Mouse (Mus musculus) heart, postnatal 14 days (tissue): ENCODE results near the gene Inpp5d. TPM values are rescaled to one million over a fixed set of nuclear protein-coding genes. Genes with fewer than 3 reads are reported as not detected.

ENCODE experiments used
- DNase-seq, 2 experiments: peaks; one replicate each; pipeline ENCODE4 v3.0.0; 2021 to 2022
- intact Hi-C: fragments of 180-260 bp; cut with DNase I; formaldehyde crosslinking; loops from one replicate; pipeline ENCODE4 v1.15.1; 2025
- total RNA-seq, 2 experiments: library from RNA; stranded (reverse); gene quantifications; 2 replicates each; pipeline ENCODE4 v1.2.3; 2021

The Inpp5d gene
- total RNA-seq, 2 experiments from 2014 or later, result 16.4 to 18.1 TPM

- intact Hi-C loops, result no loop called here
- DNase-seq, result no peak
Measured at GRCm38 (mm10) chr1:87621858-87622279, 1.8 kb downstream of the Inpp5d start.

GRCm38 (mm10) chr1:87623977-87624666 lies 4.0 kb downstream of the Inpp5d start:
- no peak for DNase-seq
- intact Hi-C loops, result no loop called here

- DNase-seq, result no peak
- intact Hi-C loops, result no loop called here
Measured at GRCm38 (mm10) chr1:87624826-87625225, 4.7 kb downstream of the Inpp5d start.

GRCm38 (mm10) chr1:87625254-87626025 lies 5.3 kb downstream of the Inpp5d start:
- intact Hi-C loops, result no loop called here
- DNase-seq, result no peak

- DNase-seq, result peak; percentile 25 to 39
- intact Hi-C loops, result no loop called here
Measured at GRCm38 (mm10) chr1:87626344-87626743, 6.2 kb downstream of the Inpp5d start.

- DNase-seq, result no peak
- intact Hi-C loops, result no loop called here
Measured at GRCm38 (mm10) chr1:87628085-87628484, 8.0 kb downstream of the Inpp5d start.

- intact Hi-C loops, result no loop called here
- no peak for DNase-seq
Measured at GRCm38 (mm10) chr1:87631584-87631983, 11.5 kb downstream of the Inpp5d start.

GRCm38 (mm10) chr1:87632163-87632562 lies 12.1 kb downstream of the Inpp5d start:
- intact Hi-C loops, result no loop called here

GRCm38 (mm10) chr1:87636716-87637117 lies 16.6 kb downstream of the Inpp5d start:
- intact Hi-C loops, result no loop called here
- no peak for DNase-seq

More at GRCm38 (mm10) chr1:87632163-87632562, 12.1 kb downstream of the Inpp5d start:
- no peak for DNase-seq

GRCm38 (mm10) chr1:87637121-87637877 lies 17.2 kb downstream of the Inpp5d start:
- intact Hi-C loops, result no loop called here
- no peak for DNase-seq

GRCm38 (mm10) chr1:87637878-87638600 lies 17.9 kb downstream of the Inpp5d start:
- DNase-seq, result no peak
- intact Hi-C loops, result no loop called here

- intact Hi-C loops, result no loop called here
- DNase-seq, result peak in 1 of 2 experiments; percentile 11
Measured at GRCm38 (mm10) chr1:87639724-87640123, 19.6 kb downstream of the Inpp5d start.

- DNase-seq, result peak; percentile 40 to 42
- intact Hi-C loops, result no loop called here
Measured at GRCm38 (mm10) chr1:87640165-87640661, 20.1 kb downstream of the Inpp5d start.

GRCm38 (mm10) chr1:87643016-87643415 lies 22.9 kb downstream of the Inpp5d start:
- intact Hi-C loops, result no loop called here
- no peak for DNase-seq

- DNase-seq, result no peak
- intact Hi-C loops, result no loop called here
Measured at GRCm38 (mm10) chr1:87645041-87645440, 24.9 kb downstream of the Inpp5d start.

GRCm38 (mm10) chr1:87645748-87646147 lies 25.6 kb downstream of the Inpp5d start:
- intact Hi-C loops, result no loop called here
- DNase-seq, result no peak

- intact Hi-C loops, result no loop called here
- no peak for DNase-seq
Measured at GRCm38 (mm10) chr1:87647820-87648219, 27.7 kb downstream of the Inpp5d start.

GRCm38 (mm10) chr1:87648657-87649056 lies 28.5 kb downstream of the Inpp5d start:
- intact Hi-C loops, result no loop called here

GRCm38 (mm10) chr1:87649219-87649805 lies 29.2 kb downstream of the Inpp5d start:
- intact Hi-C loops, result no loop called here
- no peak for DNase-seq

More at GRCm38 (mm10) chr1:87648657-87649056, 28.5 kb downstream of the Inpp5d start:
- DNase-seq, result no peak

- intact Hi-C loops, result no loop called here
- DNase-seq, result no peak
Measured at GRCm38 (mm10) chr1:87649958-87650474, 29.9 kb downstream of the Inpp5d start.
